Mouse (Mus musculus) kidney, adult 2 months (tissue): ENCODE measurements around the gene Ucn2.

Experiments used
- CTCF ChIP-seq: fragments of 200-500 bp; conservative IDR thresholded peaks from 2 replicates; pipeline ENCODE4 v1.5.1; 2011; ENCODE audit warnings: low read depth, mild to moderate bottlenecking, control low read depth, low read length, moderate library complexity, mixed read lengths; ENCODE audit not compliant: insufficient read depth, insufficient read length
- POLR2A ChIP-seq: fragments of 200-500 bp; IDR thresholded peaks from one replicate; pipeline ENCODE4 v1.6.1; 2011; ENCODE audit warnings: low read depth, low read length, control low read depth

DNA sequence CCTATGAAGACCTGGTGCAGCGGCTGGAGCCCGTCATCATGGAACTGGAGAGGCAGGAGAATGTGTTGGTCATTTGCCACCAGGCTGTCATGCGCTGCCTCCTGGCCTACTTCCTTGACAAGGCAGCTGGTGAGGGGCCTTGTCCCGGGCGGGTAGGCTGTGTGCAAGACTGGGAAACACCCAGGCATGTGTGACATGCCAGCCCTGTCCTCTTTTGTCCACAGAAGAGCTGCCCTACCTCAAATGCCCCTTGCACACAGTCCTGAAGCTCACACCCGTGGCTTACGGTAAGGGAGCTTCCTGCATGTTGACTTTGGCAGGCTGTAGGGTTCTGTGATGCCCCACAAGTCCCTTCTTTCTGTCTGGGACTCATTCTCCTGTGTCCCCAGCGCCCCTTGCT is 41.7 kb downstream of the Ucn2 start:
- TF ChIP-seq CTCF (no peak), POLR2A (no peak)
